ENCODE assay signal across 25 mouse cellular contexts in genomic region chr2:164739876-164740275, GRCm38 (mm10). TPM values are rescaled to one million over a fixed set of nuclear protein-coding genes. Genes with fewer than 3 reads are reported as not detected.
"Had no signal": no experiment of that assay in that cellular context is flagged by ENCODE, and none has a peak within 500 bp of the region (broad histone marks: within the 10 kb centered on the region; RNA-seq: fewer than 3 reads in every experiment).

No protein-coding gene starts in this region.

- H3K27me3 ChIP-seq: lung, embryonic 15.5 days; midbrain, embryonic 13.5 days; midbrain, embryonic 15.5 days; neural tube, embryonic 12.5 days had no signal

- H3K4me2 ChIP-seq: lung, embryonic 15.5 days; midbrain, embryonic 11.5 days; midbrain, embryonic 13.5 days; midbrain, embryonic 15.5 days; neural tube, embryonic 12.5 days had no signal

- H3K9me3 ChIP-seq: lung, embryonic 15.5 days; megakaryocyte, embryonic 14.5 days; midbrain, embryonic 13.5 days; midbrain, embryonic 15.5 days; neural tube, embryonic 12.5 days had no signal

- DNase-seq: lung, adult 2 months; lung, postnatal 14 days; lung, postnatal 36 days; retina, postnatal 1 day; right cerebral cortex, adult 18-20 months; right cerebral cortex, postnatal 25 days; right cerebral cortex, postnatal 4 days; spleen, adult 18-20 months; thymus, adult 18-20 months; thymus, postnatal 14 days; thymus, postnatal 36 days had no signal

- H3K27ac ChIP-seq: lung, embryonic 15.5 days; macrophage; midbrain, embryonic 13.5 days; midbrain, embryonic 15.5 days; neural tube, embryonic 12.5 days had no signal

- H3K4me3 ChIP-seq: lung, embryonic 15.5 days; megakaryocyte, embryonic 14.5 days; midbrain, embryonic 13.5 days; midbrain, embryonic 15.5 days; neural tube, embryonic 12.5 days had no signal

- H3K36me3 ChIP-seq: lung, embryonic 15.5 days; midbrain, embryonic 13.5 days; midbrain, embryonic 15.5 days; neural tube, embryonic 12.5 days had no signal

- ATAC-seq: lung, postnatal 0 days; midbrain, embryonic 13.5 days; midbrain, embryonic 15.5 days had no signal

- H3K9ac ChIP-seq: lung, embryonic 15.5 days; midbrain, embryonic 13.5 days; midbrain, embryonic 15.5 days; neural tube, embryonic 12.5 days had no signal

RNA-seq across cellular contexts. Expression of gene Wfdc3, which starts 5.9 kb away (rescaled TPM):
- polyA plus RNA-seq: macrophage had no signal

RNA-seq across cellular contexts. Expression of gene Spint5, which starts 24.8 kb away (rescaled TPM):
- polyA plus RNA-seq: lung, adult 2 months; lung, embryonic 15.5 days; lung, postnatal 0 days; macrophage; midbrain, embryonic 11.5 days; midbrain, embryonic 13.5 days; midbrain, embryonic 15.5 days; midbrain, postnatal 0 days; neural tube, embryonic 12.5 days; neural tube, embryonic 14.5 days; small intestine, adult 2 months; stomach, embryonic 14.5 days; stomach, embryonic 16.5 days; thymus, postnatal 0 days had no signal

RNA-seq across cellular contexts. Expression of gene Tnnc2, which starts 39.9 kb away (rescaled TPM):
- polyA plus RNA-seq: macrophage; midbrain, embryonic 11.5 days; midbrain, embryonic 13.5 days; midbrain, embryonic 15.5 days; small intestine, adult 2 months had no signal
